37 mouse cellular contexts compared by ENCODE assay signal in the genomic region with DNA sequence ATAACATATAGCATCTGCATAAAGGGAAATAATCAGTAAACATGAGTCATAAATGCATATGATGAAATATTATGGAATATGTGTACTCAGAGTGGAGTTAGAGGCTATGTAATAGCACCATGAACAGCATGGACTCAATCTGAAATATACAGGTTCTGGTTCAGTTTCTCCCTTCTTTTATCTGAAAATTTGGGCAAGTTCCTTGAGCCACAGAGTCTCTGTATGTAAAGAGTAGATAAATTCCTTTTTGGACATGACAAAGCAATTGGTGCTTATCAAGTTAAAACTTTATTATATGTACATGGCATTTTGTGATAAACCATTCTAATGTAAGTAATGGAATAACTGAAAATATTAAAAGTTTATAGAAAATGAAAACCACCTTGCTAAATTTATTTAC. TPM values are rescaled to one million over a fixed set of nuclear protein-coding genes. Genes with fewer than 3 reads are reported as not detected.
DNase-seq lines count a peak whose midpoint lies in the region; ATAC-seq and TF ChIP-seq lines count a peak whose summit lies in the region.
"Had no signal": no experiment of that assay in that cellular context is flagged by ENCODE, and none has a peak within 500 bp of the region (broad histone marks: within the 10 kb centered on the region; RNA-seq: fewer than 3 reads in every experiment).

No protein-coding gene starts in this region.

- no peak for TF ChIP-seq CTCF in MEL (IDR thresholded peaks at IDR 0.05 in 2 of 3, conservative IDR thresholded peaks at IDR 0.05 in 1 of 3; ENCODE audit: control insufficient read depth in 1 of 3, insufficient read depth in 1 of 3, low read depth in 2 of 3, low read length in 3 of 3, poor library complexity in 1 of 3, severe bottlenecking in 1 of 3)

- peak; percentile 91 to 94 for TF ChIP-seq EP300 in MEL (IDR thresholded peaks at IDR 0.05; ENCODE audit: low read depth in 1 of 2, low read length in 2 of 2)

- H3K4me2 ChIP-seq in liver, embryonic 16.5 days (ENCODE audit: low read depth, low read length) = no peak overlapping the region
- H3K4me2 ChIP-seq in liver, embryonic 11.5 days = no peak overlapping the region
- H3K4me2 ChIP-seq: forebrain, embryonic 13.5 days; heart, embryonic 12.5 days; heart, embryonic 15.5 days; hindbrain, embryonic 13.5 days had no signal

- no peak overlapping the region for H3K4me3 ChIP-seq in liver, embryonic 16.5 days (ENCODE audit: low read depth, low read length)
- no peak overlapping the region for H3K4me3 ChIP-seq in liver, embryonic 11.5 days (ENCODE audit: low read depth, low read length)
- no peak overlapping the region for H3K4me3 ChIP-seq in MEL (ENCODE audit: control insufficient read depth in 1 of 2, insufficient read depth in 1 of 2, low read depth in 2 of 2, low read length in 2 of 2)
- H3K4me3 ChIP-seq in midbrain, embryonic 10.5 days = no peak overlapping the region
- H3K4me3 ChIP-seq: forebrain, embryonic 10.5 days; forebrain, embryonic 13.5 days; heart, embryonic 12.5 days; heart, embryonic 15.5 days; hindbrain, embryonic 10.5 days; hindbrain, embryonic 13.5 days had no signal

- no peak overlapping the region for H3K27ac ChIP-seq in liver, embryonic 16.5 days (ENCODE audit: low read length)
- H3K27ac ChIP-seq in liver, embryonic 11.5 days (ENCODE audit: low read depth, low read length) = no peak overlapping the region
- no peak overlapping the region for H3K27ac ChIP-seq in MEL (ENCODE audit: control insufficient read depth, low read depth, low read length)
- H3K27ac ChIP-seq in midbrain, embryonic 10.5 days (replicated peaks) = no peak overlapping the region
- H3K27ac ChIP-seq: forebrain, embryonic 10.5 days; forebrain, embryonic 13.5 days; heart, embryonic 15.5 days; hindbrain, embryonic 10.5 days; hindbrain, embryonic 13.5 days; hindbrain, postnatal 0 days had no signal

- no peaks in the 10 kb centered on the region for H3K9me3 ChIP-seq in liver, embryonic 16.5 days (replicated peaks; ENCODE audit: control insufficient read depth, low read length)
- H3K9me3 ChIP-seq in liver, embryonic 11.5 days (ENCODE audit: control insufficient read depth, low read length) = no peaks in the 10 kb centered on the region
- no peaks in the 10 kb centered on the region for H3K9me3 ChIP-seq in MEL (replicated peaks; ENCODE audit: insufficient read depth, low read length)
- H3K9me3 ChIP-seq in midbrain, embryonic 10.5 days (replicated peaks) = no peaks in the 10 kb centered on the region
- H3K9me3 ChIP-seq: forebrain, embryonic 10.5 days; forebrain, embryonic 13.5 days; heart, embryonic 12.5 days; heart, embryonic 15.5 days; hindbrain, embryonic 10.5 days; hindbrain, embryonic 13.5 days had no signal

- peak; percentile 35; the same call in 1 of the 2 replicates for ATAC-seq in liver, embryonic 16.5 days (ENCODE audit: low read depth)
- no peak; the same call in 1 of the 2 replicates for ATAC-seq in liver, embryonic 11.5 days (replicated peaks; ENCODE audit: low FRiP score)
- peak; percentile 71 for ATAC-seq in megakaryocyte progenitor cell, adult 5-6 weeks (replicated peaks; ENCODE audit: poor library complexity)
- no peak for ATAC-seq in cerebellum, adult (ENCODE audit: insufficient number of reproducible peaks, low FRiP score, low TSS enrichment)
- ATAC-seq: forebrain, embryonic 13.5 days; forebrain, embryonic 16.5 days; hindbrain, postnatal 0 days; inflammation-experienced regulatory T-cells, adult 6 months; intestine, embryonic 16.5 days; Patski had no signal

- H3K4me1 ChIP-seq in liver, embryonic 16.5 days (ENCODE audit: control insufficient read depth, low read depth, low read length) = no peaks in the 10 kb centered on the region
- H3K4me1 ChIP-seq in liver, embryonic 11.5 days (replicated peaks; ENCODE audit: control insufficient read depth, insufficient read depth, low read length) = no peaks in the 10 kb centered on the region
- peaks cover 0 to 18% of the 10 kb centered on the region in 2 experiments; a peak in 2 of 4 replicates for H3K4me1 ChIP-seq in MEL (ENCODE audit: control insufficient read depth in 1 of 2, insufficient read depth in 2 of 2, low read length in 2 of 2)
- no peaks in the 10 kb centered on the region for H3K4me1 ChIP-seq in midbrain, embryonic 10.5 days
- H3K4me1 ChIP-seq: forebrain, embryonic 10.5 days; forebrain, embryonic 13.5 days; heart, embryonic 12.5 days; heart, embryonic 15.5 days; hindbrain, embryonic 10.5 days; hindbrain, embryonic 13.5 days had no signal

- H3K9ac ChIP-seq in liver, embryonic 16.5 days (ENCODE audit: low read depth, low read length) = no peak overlapping the region
- no peak overlapping the region for H3K9ac ChIP-seq in liver, embryonic 11.5 days (ENCODE audit: low read depth, low read length)
- no peak overlapping the region for H3K9ac ChIP-seq in MEL (ENCODE audit: control insufficient read depth, low read depth, low read length, poor library complexity, severe bottlenecking)
- H3K9ac ChIP-seq: forebrain, embryonic 13.5 days; heart, embryonic 12.5 days; heart, embryonic 15.5 days; hindbrain, embryonic 13.5 days had no signal

- no peaks in the 10 kb centered on the region for H3K79me2 ChIP-seq in MEL (ENCODE audit: control insufficient read depth, insufficient read depth, low read length, poor library complexity)

- H3K27me3 ChIP-seq in liver, embryonic 16.5 days (ENCODE audit: control insufficient read depth, insufficient read depth, low read depth, low read length) = no peaks in the 10 kb centered on the region
- H3K27me3 ChIP-seq in liver, embryonic 11.5 days (replicated peaks; ENCODE audit: control insufficient read depth, insufficient read depth, low read length) = no peaks in the 10 kb centered on the region
- H3K27me3 ChIP-seq in MEL (ENCODE audit: control insufficient read depth in 1 of 2, insufficient read depth in 2 of 2, low read length in 2 of 2) = no peaks in the 10 kb centered on the region
- H3K27me3 ChIP-seq in midbrain, embryonic 10.5 days (ENCODE audit: low read depth, poor library complexity, severe bottlenecking) = no peaks in the 10 kb centered on the region
- H3K27me3 ChIP-seq: CH12.LX; forebrain, embryonic 13.5 days; heart, embryonic 12.5 days; heart, embryonic 15.5 days; hindbrain, embryonic 13.5 days; Patski had no signal

- DNase-seq in liver, embryonic 11.5 days (ENCODE audit: low spot score) = no peak
- DNase-seq in MEL (ENCODE audit: low read depth, low spot score) = peak; percentile 56
- no peak for DNase-seq in midbrain, embryonic 10.5 days (ENCODE audit: low spot score)
- DNase-seq: adrenal gland, postnatal 10 days; adrenal gland, postnatal 36 days; B cell, adult 2 months; cerebellum, adult 11-12 months; cerebellum, adult 8-10 months; cerebellum, postnatal 10 days; cerebellum, postnatal 36 days; embryo, embryonic 11 days; gastrocnemius, postnatal 25 days; heart, adult 18-20 months; heart, postnatal 10 days; heart, postnatal 36 days had no signal

- no peak for TF ChIP-seq POLR2A in MEL (IDR thresholded peaks at IDR 0.05; ENCODE audit: control insufficient read depth in 1 of 2, insufficient read depth in 1 of 2, low read depth in 1 of 2, low read length in 2 of 2, poor library complexity in 1 of 2)

- no peaks in the 10 kb centered on the region for H3K36me3 ChIP-seq in liver, embryonic 16.5 days (ENCODE audit: control insufficient read depth, insufficient read depth)
- H3K36me3 ChIP-seq in liver, embryonic 11.5 days (ENCODE audit: control insufficient read depth, insufficient read depth, low read length) = no peaks in the 10 kb centered on the region
- peaks cover 0 to 5% of the 10 kb centered on the region in 2 experiments; a peak in 2 of 4 replicates for H3K36me3 ChIP-seq in MEL (ENCODE audit: control insufficient read depth in 1 of 2, insufficient read depth in 2 of 2, low read length in 2 of 2)
- no peaks in the 10 kb centered on the region for H3K36me3 ChIP-seq in midbrain, embryonic 10.5 days
- H3K36me3 ChIP-seq: forebrain, embryonic 10.5 days; heart, embryonic 12.5 days; heart, embryonic 15.5 days; hindbrain, embryonic 10.5 days; hindbrain, embryonic 13.5 days had no signal

- no peak for TF ChIP-seq RAD21 in MEL (IDR thresholded peaks at IDR 0.05; ENCODE audit: low read depth, low read length)

RNA-seq across cellular contexts. Expression of a gene that starts 1.4 kb away (rescaled TPM):
- polyA plus RNA-seq in liver, embryonic 16.5 days (2015; fragmentation: Nextera tagmentation; extraction: Ambion mirVana) = not detected in 2 replicates
- polyA plus RNA-seq in liver, embryonic 11.5 days (2014; fragmentation: Nextera tagmentation; extraction: Ambion mirVana) = not detected in 2 replicates
- total RNA-seq in MEL (2012; rRNA removed) = not detected in 2 replicates
- not detected for polyA plus RNA-seq in MEL (2012; ENCODE audit: insufficient read depth in 1 of 2, insufficient read length in 2 of 2, low read depth in 1 of 2, low replicate concordance in 2 of 2, missing spikeins in 1 of 2)
- not detected in 2 replicates for total RNA-seq in megakaryocyte progenitor cell, adult 5-6 weeks (2015)
- total RNA-seq in megakaryocyte progenitor cell, adult 5-6 weeks (2017) = not detected in 2 replicates
- not detected in 2 replicates for polyA plus RNA-seq in midbrain, embryonic 10.5 days (2016; fragmentation: Nextera tagmentation; extraction: Ambion mirVana)
- total RNA-seq: adrenal gland, adult 18-20 months; adrenal gland, postnatal 10 days; adrenal gland, postnatal 36 days; CH12.LX; gastrocnemius, adult 8-10 months; gastrocnemius, postnatal 25 days; heart, adult 18-20 months; heart, postnatal 10 days; heart, postnatal 36 days; hindbrain, postnatal 0 days had no signal
- polyA plus RNA-seq: cortical plate, adult 2 months; embryonic facial prominence, embryonic 11.5 days; embryonic facial prominence, embryonic 14.5 days; forebrain, embryonic 10.5 days; forebrain, embryonic 13.5 days; forebrain, embryonic 16.5 days; frontal cortex, adult 2 months; gonadal fat pad, adult 2 months; heart, embryonic 12.5 days; heart, embryonic 15.5 days; hindbrain, embryonic 10.5 days; hindbrain, embryonic 13.5 days; hindbrain, postnatal 0 days; intestine, embryonic 16.5 days; Patski had no signal

RNA-seq across cellular contexts. Expression of a gene that starts 18.8 kb away (rescaled TPM):
- not detected in 2 replicates for polyA plus RNA-seq in liver, embryonic 16.5 days (2015; fragmentation: Nextera tagmentation; extraction: Ambion mirVana)
- polyA plus RNA-seq in liver, embryonic 11.5 days (2014; fragmentation: Nextera tagmentation; extraction: Ambion mirVana) = not detected in 2 replicates
- not detected in 2 replicates for total RNA-seq in MEL (2012; rRNA removed)
- not detected for polyA plus RNA-seq in MEL (2012; ENCODE audit: insufficient read depth in 1 of 2, insufficient read length in 2 of 2, low read depth in 1 of 2, low replicate concordance in 2 of 2, missing spikeins in 1 of 2)
- total RNA-seq in megakaryocyte progenitor cell, adult 5-6 weeks (2015) = not detected in 2 replicates
- total RNA-seq in megakaryocyte progenitor cell, adult 5-6 weeks (2017) = not detected in 2 replicates
- not detected in 2 replicates for polyA plus RNA-seq in midbrain, embryonic 10.5 days (2016; fragmentation: Nextera tagmentation; extraction: Ambion mirVana)
- total RNA-seq: adrenal gland, adult 18-20 months; adrenal gland, postnatal 10 days; adrenal gland, postnatal 36 days; CH12.LX; gastrocnemius, adult 8-10 months; gastrocnemius, postnatal 25 days; heart, adult 18-20 months; heart, postnatal 10 days; heart, postnatal 36 days; hindbrain, postnatal 0 days had no signal
- polyA plus RNA-seq: cortical plate, adult 2 months; embryonic facial prominence, embryonic 11.5 days; embryonic facial prominence, embryonic 14.5 days; forebrain, embryonic 10.5 days; forebrain, embryonic 13.5 days; forebrain, embryonic 16.5 days; frontal cortex, adult 2 months; gonadal fat pad, adult 2 months; heart, embryonic 12.5 days; heart, embryonic 15.5 days; hindbrain, embryonic 10.5 days; hindbrain, embryonic 13.5 days; hindbrain, postnatal 0 days; inflammation-experienced regulatory T-cells, adult 6 months; intestine, embryonic 16.5 days; Patski had no signal

RNA-seq across cellular contexts. Expression of a gene that starts 35.4 kb away (rescaled TPM):
- polyA plus RNA-seq in liver, embryonic 16.5 days (2015; fragmentation: Nextera tagmentation; extraction: Ambion mirVana) = not detected in 2 replicates
- not detected in 2 replicates for polyA plus RNA-seq in liver, embryonic 11.5 days (2014; fragmentation: Nextera tagmentation; extraction: Ambion mirVana)
- total RNA-seq in MEL (2012; rRNA removed) = not detected in 2 replicates
- not detected for polyA plus RNA-seq in MEL (2012; ENCODE audit: insufficient read depth in 1 of 2, insufficient read length in 2 of 2, low read depth in 1 of 2, low replicate concordance in 2 of 2, missing spikeins in 1 of 2)
- total RNA-seq in megakaryocyte progenitor cell, adult 5-6 weeks (2015) = not detected in 2 replicates
- total RNA-seq in megakaryocyte progenitor cell, adult 5-6 weeks (2017) = not detected in 2 replicates
- polyA plus RNA-seq in midbrain, embryonic 10.5 days (2016; fragmentation: Nextera tagmentation; extraction: Ambion mirVana) = not detected in 2 replicates
- total RNA-seq: adrenal gland, adult 18-20 months; adrenal gland, postnatal 36 days; CH12.LX; gastrocnemius, adult 8-10 months; gastrocnemius, postnatal 25 days; heart, adult 18-20 months; heart, postnatal 10 days; heart, postnatal 36 days; hindbrain, postnatal 0 days had no signal
- polyA plus RNA-seq: cortical plate, adult 2 months; embryonic facial prominence, embryonic 11.5 days; embryonic facial prominence, embryonic 14.5 days; forebrain, embryonic 10.5 days; forebrain, embryonic 13.5 days; forebrain, embryonic 16.5 days; frontal cortex, adult 2 months; gonadal fat pad, adult 2 months; heart, embryonic 12.5 days; heart, embryonic 15.5 days; hindbrain, embryonic 10.5 days; hindbrain, embryonic 13.5 days; hindbrain, postnatal 0 days; inflammation-experienced regulatory T-cells, adult 6 months; intestine, embryonic 16.5 days; Patski had no signal

RNA-seq across cellular contexts. Expression of a gene that starts 49.0 kb away (rescaled TPM):
- not detected in 2 replicates for polyA plus RNA-seq in liver, embryonic 16.5 days (2015; fragmentation: Nextera tagmentation; extraction: Ambion mirVana)
- not detected in 2 replicates for polyA plus RNA-seq in liver, embryonic 11.5 days (2014; fragmentation: Nextera tagmentation; extraction: Ambion mirVana)
- total RNA-seq in MEL (2012; rRNA removed) = not detected in 2 replicates
- not detected for polyA plus RNA-seq in MEL (2012; ENCODE audit: insufficient read depth in 1 of 2, insufficient read length in 2 of 2, low read depth in 1 of 2, low replicate concordance in 2 of 2, missing spikeins in 1 of 2)
- not detected in 2 replicates for total RNA-seq in megakaryocyte progenitor cell, adult 5-6 weeks (2015)
- not detected in 2 replicates for total RNA-seq in megakaryocyte progenitor cell, adult 5-6 weeks (2017)
- polyA plus RNA-seq in midbrain, embryonic 10.5 days (2016; fragmentation: Nextera tagmentation; extraction: Ambion mirVana) = not detected in 2 replicates
- total RNA-seq: adrenal gland, adult 18-20 months; adrenal gland, postnatal 10 days; adrenal gland, postnatal 36 days; CH12.LX; gastrocnemius, adult 8-10 months; gastrocnemius, postnatal 25 days; heart, adult 18-20 months; heart, postnatal 10 days; heart, postnatal 36 days; hindbrain, postnatal 0 days had no signal
- polyA plus RNA-seq: cortical plate, adult 2 months; embryonic facial prominence, embryonic 14.5 days; forebrain, embryonic 10.5 days; forebrain, embryonic 13.5 days; forebrain, embryonic 16.5 days; frontal cortex, adult 2 months; gonadal fat pad, adult 2 months; heart, embryonic 12.5 days; heart, embryonic 15.5 days; hindbrain, embryonic 10.5 days; hindbrain, embryonic 13.5 days; hindbrain, postnatal 0 days; inflammation-experienced regulatory T-cells, adult 6 months; intestine, embryonic 16.5 days; Patski had no signal

RNA-seq across cellular contexts. Expression of a gene that starts 50.0 kb away (rescaled TPM):
- not detected in 2 replicates for polyA plus RNA-seq in liver, embryonic 16.5 days (2015; fragmentation: Nextera tagmentation; extraction: Ambion mirVana)
- polyA plus RNA-seq in liver, embryonic 11.5 days (2014; fragmentation: Nextera tagmentation; extraction: Ambion mirVana) = not detected in 2 replicates
- total RNA-seq in MEL (2012; rRNA removed) = not detected in 2 replicates
- polyA plus RNA-seq in MEL (2012; ENCODE audit: insufficient read depth in 1 of 2, insufficient read length in 2 of 2, low read depth in 1 of 2, low replicate concordance in 2 of 2, missing spikeins in 1 of 2) = not detected
- not detected in 2 replicates for total RNA-seq in megakaryocyte progenitor cell, adult 5-6 weeks (2015)
- total RNA-seq in megakaryocyte progenitor cell, adult 5-6 weeks (2017) = not detected in 2 replicates
- not detected in 2 replicates for polyA plus RNA-seq in midbrain, embryonic 10.5 days (2016; fragmentation: Nextera tagmentation; extraction: Ambion mirVana)
- total RNA-seq: adrenal gland, adult 18-20 months; adrenal gland, postnatal 10 days; adrenal gland, postnatal 36 days; CH12.LX; gastrocnemius, adult 8-10 months; gastrocnemius, postnatal 25 days; heart, adult 18-20 months; heart, postnatal 10 days; heart, postnatal 36 days; hindbrain, postnatal 0 days had no signal
- polyA plus RNA-seq: cortical plate, adult 2 months; embryonic facial prominence, embryonic 11.5 days; embryonic facial prominence, embryonic 14.5 days; forebrain, embryonic 10.5 days; forebrain, embryonic 13.5 days; forebrain, embryonic 16.5 days; frontal cortex, adult 2 months; gonadal fat pad, adult 2 months; heart, embryonic 12.5 days; heart, embryonic 15.5 days; hindbrain, embryonic 10.5 days; hindbrain, embryonic 13.5 days; hindbrain, postnatal 0 days; inflammation-experienced regulatory T-cells, adult 6 months; intestine, embryonic 16.5 days; Patski had no signal

Comparison
In these comparisons a context has a peak if more than half of its experiments do, and no peak if none do; other contexts are left out.
1. ATAC-seq: peak in liver, embryonic 16.5 days (single experiment) and megakaryocyte progenitor cell, adult 5-6 weeks (single experiment); none in liver, embryonic 11.5 days (single experiment) and cerebellum, adult (single experiment).